Mouse (Mus musculus) spleen, postnatal 36 days (tissue): ENCODE results near the gene Cyp2c40.
"Not testable (repeated sequence)": the region's sequence is repeated elsewhere in the genome, so short reads cannot be mapped to it uniquely, and the experiment has no call there.

Experiments used
- DNase-seq, 2 experiments: peaks; one replicate each; pipeline ENCODE4 v3.0.0; 2022; ENCODE audit warnings: low spot score in 2 of 2, mixed read lengths in 1 of 2

Cyp2c40 gene

GRCm38 (mm10) chr19:39812714-39813113, at the start of gene Cyp2c40:
Gene Cyp2c40, minus strand, starts transcription at chr19:39812814.
- DNase-seq: not testable (repeated sequence)

- not testable (repeated sequence) for DNase-seq
These were observed 8.3 kb upstream of the Cyp2c40 start for GRCm38 (mm10) chr19:39820931-39821330.

- DNase-seq: not testable (repeated sequence)
These were observed 3.8 kb upstream of the Cyp2c40 start for GRCm38 (mm10) chr19:39816400-39816799.

- not testable (repeated sequence) for DNase-seq
These were observed 3.4 kb upstream of the Cyp2c40 start for GRCm38 (mm10) chr19:39815991-39816390.

- DNase-seq: not testable (repeated sequence)
These were observed 27.2 kb downstream of the Cyp2c40 start for GRCm38 (mm10) chr19:39785458-39785857.

GRCm38 (mm10) chr19:39745357-39745756, 67.3 kb downstream of the Cyp2c40 start:
- DNase-seq: no peak

GRCm38 (mm10) chr19:39744361-39744760, 68.3 kb downstream of the Cyp2c40 start:
- not testable (repeated sequence) for DNase-seq

GRCm38 (mm10) chr19:39740920-39741319, 71.7 kb downstream of the Cyp2c40 start, which contains the start of gene Cyp2c68:
Gene Cyp2c68, minus strand, starts transcription at chr19:39741054.
- no peak for DNase-seq
